Mouse (Mus musculus): ENCODE results near the gene Ddx27. TPM values are rescaled to one million over a fixed set of nuclear protein-coding genes. Genes with fewer than 3 reads are reported as not detected.

Ddx27 gene
- polyA plus RNA-seq, 1 experiment = 20.4 TPM

GRCm38 (mm10) chr2:167010546-167010945, 4.4 kb upstream of the Ddx27 start:
- no peak overlapping the region for H3K27ac ChIP-seq (ENCODE audit: insufficient read depth, low read depth, low read length)
- TF ChIP-seq POLR2A (IDR thresholded peaks at IDR 0.05; ENCODE audit: borderline replicate concordance, low read depth, low read length) = no peak

GRCm38 (mm10) chr2:167015382-167015718, 357 bp downstream of the Ddx27 start:
- TF ChIP-seq CTCF (IDR thresholded peaks at IDR 0.05; ENCODE audit: low read depth, low read length) = no peak
- no peak for TF ChIP-seq POLR2A (IDR thresholded peaks at IDR 0.05; ENCODE audit: borderline replicate concordance, low read depth, low read length)
- H3K27ac ChIP-seq (ENCODE audit: insufficient read depth, low read depth, low read length) = peak overlapping the region; percentile 6; the same call in 1 of the 2 replicates

More at GRCm38 (mm10) chr2:167010546-167010945, 4.4 kb upstream of the Ddx27 start:
- Histone ChIP-seq H3K4me1 (ENCODE audit: control insufficient read depth, insufficient read depth, low read length) (peaks cover 15% of the 10 kb centered on the region), H3K4me3 (ENCODE audit: insufficient read depth, low read length) (no peak overlapping the region)

GRCm38 (mm10) chr2:167019396-167019795, 4.4 kb downstream of the Ddx27 start:
- Histone ChIP-seq H3K4me1 (ENCODE audit: control insufficient read depth, insufficient read depth, low read length) (peaks cover 9% of the 10 kb centered on the region), H3K4me3 (ENCODE audit: insufficient read depth, low read length) (no peak overlapping the region), H3K27ac (ENCODE audit: insufficient read depth, low read depth, low read length) (no peak overlapping the region)
- no peak for TF ChIP-seq POLR2A (IDR thresholded peaks at IDR 0.05; ENCODE audit: borderline replicate concordance, low read depth, low read length)
- no peak for TF ChIP-seq CTCF (IDR thresholded peaks at IDR 0.05; ENCODE audit: low read depth, low read length)

More at GRCm38 (mm10) chr2:167015382-167015718, 357 bp downstream of the Ddx27 start:
- H3K4me3 ChIP-seq (ENCODE audit: insufficient read depth, low read length) = peak overlapping the region; percentile 79
- H3K4me1 ChIP-seq (ENCODE audit: control insufficient read depth, insufficient read depth, low read length) = peaks cover 9% of the 10 kb centered on the region

GRCm38 (mm10) chr2:167028553-167028952, 13.6 kb downstream of the Ddx27 start:
- H3K27ac ChIP-seq (ENCODE audit: insufficient read depth, low read depth, low read length) = no peak overlapping the region
- no peaks in the 10 kb centered on the region for H3K4me1 ChIP-seq (ENCODE audit: control insufficient read depth, insufficient read depth, low read length)
- no peak overlapping the region for H3K4me3 ChIP-seq (ENCODE audit: insufficient read depth, low read length)
- no peak for TF ChIP-seq POLR2A (IDR thresholded peaks at IDR 0.05; ENCODE audit: borderline replicate concordance, low read depth, low read length)

GRCm38 (mm10) chr2:167030507-167030906, 15.5 kb downstream of the Ddx27 start:
- H3K27ac ChIP-seq (ENCODE audit: insufficient read depth, low read depth, low read length) = no peak overlapping the region
- H3K4me3 ChIP-seq (ENCODE audit: insufficient read depth, low read length) = no peak overlapping the region
- no peaks in the 10 kb centered on the region for H3K4me1 ChIP-seq (ENCODE audit: control insufficient read depth, insufficient read depth, low read length)
- TF ChIP-seq CTCF (IDR thresholded peaks at IDR 0.05; ENCODE audit: low read depth, low read length) = peak; percentile 18; the same call in 1 of the 2 replicates
- TF ChIP-seq POLR2A (IDR thresholded peaks at IDR 0.05; ENCODE audit: borderline replicate concordance, low read depth, low read length) = no peak

- H3K4me1 ChIP-seq (ENCODE audit: control insufficient read depth, insufficient read depth, low read length) = no peaks in the 10 kb centered on the region
- H3K27ac ChIP-seq (ENCODE audit: insufficient read depth, low read depth, low read length) = no peak overlapping the region
- no peak for TF ChIP-seq CTCF (IDR thresholded peaks at IDR 0.05; ENCODE audit: low read depth, low read length)
- no peak for TF ChIP-seq POLR2A (IDR thresholded peaks at IDR 0.05; ENCODE audit: borderline replicate concordance, low read depth, low read length)
Measured at GRCm38 (mm10) chr2:167037710-167038109, 22.7 kb downstream of the Ddx27 start.

GRCm38 (mm10) chr2:167038297-167038696, 23.3 kb downstream of the Ddx27 start:
- Histone ChIP-seq H3K4me3 (ENCODE audit: insufficient read depth, low read length) (no peak overlapping the region), H3K27ac (ENCODE audit: insufficient read depth, low read depth, low read length) (no peak overlapping the region), H3K4me1 (ENCODE audit: control insufficient read depth, insufficient read depth, low read length) (no peaks in the 10 kb centered on the region)
- TF ChIP-seq CTCF (IDR thresholded peaks at IDR 0.05; ENCODE audit: low read depth, low read length) (no peak), POLR2A (IDR thresholded peaks at IDR 0.05; ENCODE audit: borderline replicate concordance, low read depth, low read length) (no peak)

More at GRCm38 (mm10) chr2:167037710-167038109, 22.7 kb downstream of the Ddx27 start:
- no peak overlapping the region for H3K4me3 ChIP-seq (ENCODE audit: insufficient read depth, low read length)

GRCm38 (mm10) chr2:167038716-167039115, 23.7 kb downstream of the Ddx27 start:
- TF ChIP-seq POLR2A (IDR thresholded peaks at IDR 0.05; ENCODE audit: borderline replicate concordance, low read depth, low read length) (no peak), CTCF (IDR thresholded peaks at IDR 0.05; ENCODE audit: low read depth, low read length) (no peak)
- no peaks in the 10 kb centered on the region for H3K4me1 ChIP-seq (ENCODE audit: control insufficient read depth, insufficient read depth, low read length)
- H3K4me3 ChIP-seq (ENCODE audit: insufficient read depth, low read length) = no peak overlapping the region
- no peak overlapping the region for H3K27ac ChIP-seq (ENCODE audit: insufficient read depth, low read depth, low read length)

GRCm38 (mm10) chr2:167039386-167039785, 24.4 kb downstream of the Ddx27 start:
- H3K27ac ChIP-seq (ENCODE audit: insufficient read depth, low read depth, low read length) = no peak overlapping the region
- H3K4me1 ChIP-seq (ENCODE audit: control insufficient read depth, insufficient read depth, low read length) = no peaks in the 10 kb centered on the region
- no peak for TF ChIP-seq POLR2A (IDR thresholded peaks at IDR 0.05; ENCODE audit: borderline replicate concordance, low read depth, low read length)
- TF ChIP-seq CTCF (IDR thresholded peaks at IDR 0.05; ENCODE audit: low read depth, low read length) = no peak
- no peak overlapping the region for H3K4me3 ChIP-seq (ENCODE audit: insufficient read depth, low read length)

GRCm38 (mm10) chr2:167043400-167044121, 28.6 kb downstream of the Ddx27 start:
- no peaks in the 10 kb centered on the region for H3K4me1 ChIP-seq (ENCODE audit: control insufficient read depth, insufficient read depth, low read length)

More at GRCm38 (mm10) chr2:167043400-167044121, 28.6 kb downstream of the Ddx27 start:
- Histone ChIP-seq H3K27ac (ENCODE audit: insufficient read depth, low read depth, low read length) (no peak overlapping the region), H3K4me3 (ENCODE audit: insufficient read depth, low read length) (no peak overlapping the region)
- TF ChIP-seq CTCF (IDR thresholded peaks at IDR 0.05; ENCODE audit: low read depth, low read length) (no peak), POLR2A (IDR thresholded peaks at IDR 0.05; ENCODE audit: borderline replicate concordance, low read depth, low read length) (no peak)

All from bone marrow macrophage, adult 2 months (primary cell).